Mouse (Mus musculus) midbrain, embryonic 14.5 days (tissue): ENCODE measurements around the gene Scel. TPM values are rescaled to one million over a fixed set of nuclear protein-coding genes. Genes with fewer than 3 reads are reported as not detected.

ENCODE experiments used
- ATAC-seq: fragments of 200-750 bp; cut with Nextera tagmentation; 2 replicates; pipeline ENCODE4 v1.8.0; 2017; ENCODE audit warnings: moderate number of reproducible peaks, moderate library complexity; ENCODE audit not compliant: low FRiP score, low TSS enrichment
- DNase-seq: peaks from one replicate; pipeline ENCODE4 v3.0.0-alpha.2; 2015
- H3K27ac ChIP-seq: fragments of 300-500 bp; sonication (generic); replicated peaks from 2 replicates; pipeline ENCODE4 v1.5.1; 2014; ENCODE audit warnings: mild to moderate bottlenecking, low read depth, low read length, moderate library complexity
- H3K27me3 ChIP-seq: fragments of 300-500 bp; sonication (generic); 2 replicates; pipeline ENCODE4 v1.6.1; 2014; ENCODE audit warnings: low read length, control low read depth, mixed read lengths; ENCODE audit not compliant: control insufficient read depth, insufficient read depth
- H3K36me3 ChIP-seq: fragments of 300-500 bp; sonication (generic); 2 replicates; pipeline ENCODE4 v1.6.1; 2014; ENCODE audit warnings: low read length, control low read depth; ENCODE audit not compliant: control insufficient read depth, insufficient read depth
- H3K4me1 ChIP-seq: fragments of 300-500 bp; sonication (generic); 2 replicates; pipeline ENCODE4 v1.6.1; 2014; ENCODE audit warnings: mild to moderate bottlenecking, antibody characterized with exemption, low read length, control low read depth; ENCODE audit not compliant: control insufficient read depth, insufficient read depth
- H3K4me2 ChIP-seq: fragments of 300-500 bp; sonication (generic); 2 replicates; pipeline ENCODE4 v1.6.1; 2014; ENCODE audit warnings: mild to moderate bottlenecking, low read length, moderate library complexity
- H3K4me3 ChIP-seq: fragments of 300-500 bp; sonication (generic); replicated peaks from 2 replicates; pipeline ENCODE4 v1.5.1; 2014; ENCODE audit warnings: low read depth, low read length
- H3K9ac ChIP-seq: fragments of 300-500 bp; sonication (generic); replicated peaks from 2 replicates; pipeline ENCODE4 v1.6.1; 2014; ENCODE audit warnings: mild to moderate bottlenecking, low read length, moderate library complexity
- H3K9me3 ChIP-seq: fragments of 300-500 bp; sonication (generic); 2 replicates; pipeline ENCODE4 v1.6.1; 2016; ENCODE audit warnings: low read length, control low read depth, mixed read lengths; ENCODE audit not compliant: control insufficient read depth
- WGBS: fragments of 180-500 bp; shearing (Covaris S2); extraction: QIAGEN DNeasy Blood & Tissue Kit; methylation state at CpG from one replicate; pipeline ENCODE4 v1.1.7; 2014; 5-methylcytosine and 5-hydroxymethylcytosine counted together
- microRNA-seq: library from miRNA; unstranded; fragments of <30 nt; microRNA quantifications from one replicate; pipeline ENCODE4, GENCODE M21; 2016
- polyA plus RNA-seq: library from polyadenylated mRNA; unstranded; fragments of >200 nt; fragmentation: Nextera tagmentation; extraction: Ambion mirVana; gene quantifications from 2 replicates; pipeline ENCODE4 v1.2.1, GENCODE M21; 2014

Gene Scel
- polyA plus RNA-seq, 1 experiment from 2014 or later = 0.20 TPM

GRCm38 (mm10) chr14:103655448-103655847, 142.3 kb downstream of the Scel start:
- H3K27ac ChIP-seq = no peak overlapping the region

DNA sequence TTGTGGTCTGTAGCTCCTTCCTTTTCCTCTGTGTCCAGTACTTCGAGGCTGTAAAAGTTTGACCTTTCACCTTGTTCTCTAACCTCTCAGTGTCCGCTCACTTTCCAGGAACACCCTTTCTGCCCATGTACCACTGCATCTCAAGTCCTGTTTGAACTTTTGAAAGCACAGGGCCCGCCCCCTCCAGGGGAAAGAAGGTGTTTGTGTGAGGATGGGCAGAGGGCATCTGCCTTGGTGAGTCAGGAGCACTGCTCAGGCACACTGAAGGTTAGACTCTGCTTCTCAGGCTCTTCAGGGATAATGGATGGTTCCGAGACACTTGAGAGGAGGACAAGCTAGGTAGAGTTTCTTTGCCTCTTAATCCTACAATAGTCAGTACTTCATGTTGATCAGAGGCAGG, 144.7 kb downstream of the Scel start:
- no peak for ATAC-seq

More at GRCm38 (mm10) chr14:103655448-103655847, 142.3 kb downstream of the Scel start:
- Histone ChIP-seq H3K4me3 (no peak overlapping the region), H3K9ac (no peak overlapping the region), H3K4me1 (peaks cover 46% of the 10 kb centered on the region), H3K36me3 (peaks cover 13% of the 10 kb centered on the region), H3K9me3 (no peaks in the 10 kb centered on the region), H3K4me2 (no peak overlapping the region), H3K27me3 (no peaks in the 10 kb centered on the region)
- ATAC-seq (no peak), DNase-seq (no peak)
- WGBS = 67% methylated on average over 5 of the region's 5 CpGs

More for the DNA sequence above, 144.7 kb downstream of the Scel start:
- DNase-seq = no peak
- Histone ChIP-seq H3K27ac (no peak overlapping the region), H3K4me2 (no peak overlapping the region), H3K36me3 (peaks cover 13% of the 10 kb centered on the region), H3K27me3 (no peaks in the 10 kb centered on the region), H3K4me1 (peaks cover 31% of the 10 kb centered on the region), H3K9me3 (no peaks in the 10 kb centered on the region), H3K4me3 (no peak overlapping the region), H3K9ac (no peak overlapping the region)
- WGBS = 90% methylated on average over 4 of the region's 4 CpGs

Small RNA genes lying within 50 kb of the gene (microRNA-seq; reads per million reads assigned to microRNA genes)
- 0.44 reads per million for gene Gm22877

Other genes with a start within 250 kb of the Scel start
- gene Mycbp2, start 166.5 kb upstream of the Scel start, polyA plus RNA-seq = 77.2 and 77.6 TPM in 2 replicates
- 30.8 and 33.1 TPM in 2 replicates for gene Slain1, start 136.9 kb downstream of the Scel start, polyA plus RNA-seq